Mouse (Mus musculus) stomach, embryonic 14.5 days (tissue): ENCODE results near the gene Cog4. TPM values are rescaled to one million over a fixed set of nuclear protein-coding genes. Genes with fewer than 3 reads are reported as not detected.
A peak's percentile ranks its signal among the peaks of the same experiment; 100 is the strongest.
"Not testable (repeated sequence)": the region's sequence is repeated elsewhere in the genome, so short reads cannot be mapped to it uniquely, and the experiment has no call there.

Experiments
- ATAC-seq: fragments of 200-750 bp; cut with Nextera tagmentation; 2 replicates; pipeline ENCODE4 v1.8.0; 2017; ENCODE audit warnings: low read depth, moderate TSS enrichment; ENCODE audit not compliant: insufficient number of reproducible peaks, insufficient read depth, low FRiP score
- H3K27ac ChIP-seq: fragments of 300-500 bp; sonication (generic); 2 replicates; pipeline ENCODE4 v1.5.1; 2014; ENCODE audit warnings: mild to moderate bottlenecking, low read length, moderate library complexity, mixed read lengths
- H3K27me3 ChIP-seq: fragments of 300-500 bp; sonication (generic); 2 replicates; pipeline ENCODE4 v1.6.1; 2014; ENCODE audit warnings: low read length, control low read depth, mixed read lengths; ENCODE audit not compliant: control insufficient read depth, insufficient read depth
- H3K36me3 ChIP-seq: fragments of 300-500 bp; sonication (generic); 2 replicates; pipeline ENCODE4 v1.6.1; 2014; ENCODE audit warnings: mild to moderate bottlenecking, control low read depth, low read length, moderate library complexity, mixed read lengths; ENCODE audit not compliant: control insufficient read depth, insufficient read depth
- H3K4me1 ChIP-seq: fragments of 300-500 bp; sonication (generic); 2 replicates; pipeline ENCODE4 v1.6.1; 2014; ENCODE audit warnings: low read length, control low read depth, mixed read lengths; ENCODE audit not compliant: control insufficient read depth, insufficient read depth
- H3K4me2 ChIP-seq: fragments of 300-500 bp; sonication (generic); replicated peaks from 2 replicates; pipeline ENCODE4 v1.6.1; 2014; ENCODE audit warnings: low read depth, low read length, control low read depth
- H3K4me3 ChIP-seq: fragments of 300-500 bp; sonication (generic); 2 replicates; pipeline ENCODE4 v1.5.1; 2014; ENCODE audit warnings: low read depth, low read length, control low read depth
- H3K9ac ChIP-seq: fragments of 300-500 bp; sonication (generic); replicated peaks from 2 replicates; pipeline ENCODE4 v1.6.1; 2014; ENCODE audit warnings: low read depth, mild to moderate bottlenecking, control low read depth, low read length, moderate library complexity, mixed read lengths
- H3K9me3 ChIP-seq: fragments of 300-500 bp; sonication (generic); 2 replicates; pipeline ENCODE4 v1.6.1; 2016; ENCODE audit warnings: low read depth, low read length, control low read depth; ENCODE audit not compliant: control insufficient read depth
- WGBS: fragments of 180-500 bp; shearing (Covaris S2); extraction: QIAGEN DNeasy Blood & Tissue Kit; methylation state at CpG from one replicate; pipeline ENCODE4 v1.1.7; 2014; 5-methylcytosine and 5-hydroxymethylcytosine counted together
- polyA plus RNA-seq: library from polyadenylated mRNA; unstranded; fragments of >200 nt; fragmentation: Nextera tagmentation; extraction: Ambion mirVana; gene quantifications from 2 replicates; pipeline ENCODE4 v1.2.1, GENCODE M21; 2014

Cog4 gene
- polyA plus RNA-seq, 1 experiment from 2014 or later: 61.5 TPM

- Histone ChIP-seq H3K27ac (no peak overlapping the region), H3K9ac (no peak overlapping the region), H3K36me3 (peaks cover 6% of the 10 kb centered on the region; the same call in 1 of the 2 replicates), H3K4me2 (0 out of 2 replicates have a peak overlapping the region, but pooled peaks have one; percentile 57), H3K4me1 (peaks cover 3% of the 10 kb centered on the region; the same call in 1 of the 2 replicates), H3K27me3 (no peaks in the 10 kb centered on the region), H3K4me3 (no peak overlapping the region), H3K9me3 (no peaks in the 10 kb centered on the region)
- WGBS: 61% methylated on average over 3 of the region's 3 CpGs
- ATAC-seq: no peak
Observed at GRCm38 (mm10) chr8:110901056-110901455, 54.7 kb downstream of the Cog4 start.

DNA sequence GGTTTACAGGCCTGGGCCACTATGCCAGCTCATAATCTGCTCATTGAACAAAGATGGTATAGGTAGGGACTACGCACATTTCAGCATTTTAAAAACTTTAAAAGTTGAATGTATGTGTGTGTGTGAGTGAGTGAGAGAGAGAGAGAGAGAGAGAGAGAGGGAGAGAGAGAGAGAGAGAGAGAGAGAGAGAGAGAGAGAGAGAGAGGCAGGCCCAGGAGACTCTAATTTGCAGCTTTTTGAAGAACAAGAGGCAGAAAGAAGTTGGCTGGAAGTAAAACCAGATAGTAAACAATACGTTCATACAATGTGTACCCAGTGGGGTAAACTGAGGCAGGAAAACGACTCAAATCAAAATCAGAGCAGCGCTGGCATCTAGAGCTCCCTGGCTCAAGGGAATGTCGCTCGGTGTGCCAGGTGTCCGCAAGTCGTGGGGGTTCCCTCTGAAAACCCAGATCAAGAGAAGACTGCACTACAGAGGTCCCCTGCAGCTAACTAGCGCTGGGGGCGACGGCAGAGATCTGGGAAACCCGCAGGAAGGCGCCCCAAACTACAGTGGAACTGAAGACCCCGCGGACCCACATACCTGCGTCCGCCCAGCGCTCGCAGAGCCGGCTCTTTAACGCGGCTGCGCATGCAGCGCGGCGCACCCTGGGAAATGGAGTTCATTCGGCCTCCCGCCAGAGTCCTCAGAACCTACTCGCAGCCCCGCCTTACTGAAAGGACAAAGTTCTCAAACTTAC is 55.6 kb downstream of the Cog4 start, which contains the start of gene Fuk:
Gene Fuk, minus strand, starts transcription at position 650 of the 740 bp plus-strand sequence.
- no peaks in the 10 kb centered on the region for H3K9me3 ChIP-seq
- 2% methylated on average over 30 of the region's 30 CpGs for WGBS
- no peaks in the 10 kb centered on the region for H3K27me3 ChIP-seq
- H3K4me2 ChIP-seq: peak within 1 kb of the TSS; percentile 57
- peak; percentile 93 for ATAC-seq
- H3K4me1 ChIP-seq: peaks cover 3% of the 10 kb centered on the region; the same call in 1 of the 2 replicates
- H3K9ac ChIP-seq: peak within 1 kb of the TSS; percentile 50
- H3K27ac ChIP-seq: no peak within 1 kb of the TSS
- peak within 1 kb of the TSS; percentile 67 for H3K4me3 ChIP-seq
- peaks cover 6% of the 10 kb centered on the region; the same call in 1 of the 2 replicates for H3K36me3 ChIP-seq

GRCm38 (mm10) chr8:110902579-110902965 is 56.2 kb downstream of the Cog4 start:
- H3K4me1 ChIP-seq: peaks cover 3% of the 10 kb centered on the region; the same call in 1 of the 2 replicates
- no peak overlapping the region; the same call in 1 of the 2 replicates for H3K9ac ChIP-seq
- no peaks in the 10 kb centered on the region for H3K27me3 ChIP-seq
- H3K27ac ChIP-seq: no peak overlapping the region
- H3K4me2 ChIP-seq: peak overlapping the region; percentile 57
- WGBS: 65% methylated on average over 2 of the region's 2 CpGs
- peak; percentile 10; the same call in 1 of the 2 replicates for ATAC-seq
- H3K9me3 ChIP-seq: no peaks in the 10 kb centered on the region
- H3K4me3 ChIP-seq: peak overlapping the region; percentile 67
- peaks cover 6% of the 10 kb centered on the region; the same call in 1 of the 2 replicates for H3K36me3 ChIP-seq

DNA sequence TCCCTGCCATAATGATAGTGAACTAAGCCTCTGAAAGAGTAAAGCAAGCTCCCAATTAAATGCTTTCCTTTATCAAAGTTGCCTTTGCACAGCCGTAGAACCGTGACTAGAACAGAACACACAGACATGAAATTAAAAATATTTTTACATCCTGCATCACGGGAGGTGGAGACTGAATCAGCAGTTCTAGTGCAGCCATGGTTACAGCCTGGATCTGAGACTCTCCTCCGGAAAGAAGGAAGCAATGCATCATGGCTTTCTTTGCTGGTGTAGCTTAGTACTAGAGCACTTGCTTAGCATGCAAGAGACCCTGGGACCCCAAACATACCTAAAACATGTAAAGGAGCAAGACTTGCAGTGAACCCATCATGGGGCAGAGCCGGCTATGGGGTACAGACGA is 59.0 kb downstream of the Cog4 start:
- Histone ChIP-seq H3K9ac (no peak overlapping the region), H3K27ac (no peak overlapping the region), H3K4me1 (peaks cover 3% of the 10 kb centered on the region; the same call in 1 of the 2 replicates), H3K4me3 (no peak overlapping the region), H3K36me3 (no peaks in the 10 kb centered on the region), H3K4me2 (no peak overlapping the region), H3K27me3 (no peaks in the 10 kb centered on the region), H3K9me3 (no peaks in the 10 kb centered on the region)
- 89% methylated on average over 6 of the region's 6 CpGs for WGBS
- no peak for ATAC-seq

GRCm38 (mm10) chr8:110906682-110907081 is 60.3 kb downstream of the Cog4 start:
- 90% methylated on average over 1 of the region's 1 CpGs for WGBS
- Histone ChIP-seq H3K36me3 (no peaks in the 10 kb centered on the region), H3K4me1 (no peaks in the 10 kb centered on the region)

DNA sequence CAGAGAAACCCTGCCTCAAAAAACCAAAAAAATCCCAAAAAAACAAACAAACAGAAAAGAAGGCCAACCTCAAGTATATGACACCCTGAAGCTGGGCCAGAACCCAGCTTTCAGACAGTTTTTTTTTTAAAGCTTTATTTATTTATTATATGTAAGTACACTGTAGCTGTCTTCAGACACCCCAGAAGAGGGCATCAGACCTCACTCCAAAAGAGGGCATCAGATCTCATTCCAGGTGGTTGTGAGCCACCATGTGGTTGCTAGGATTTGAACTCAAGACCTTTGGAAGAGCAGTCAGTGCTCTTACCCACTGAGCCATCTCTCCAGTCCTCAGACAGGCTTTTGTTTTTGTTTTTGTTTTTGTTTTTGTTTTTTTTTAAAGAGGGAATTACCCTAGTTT is 63.5 kb downstream of the Cog4 start:
- H3K27ac ChIP-seq, H3K9me3 ChIP-seq, H3K4me2 ChIP-seq, ATAC-seq, H3K4me3 ChIP-seq, H3K27me3 ChIP-seq, H3K4me1 ChIP-seq, H3K9ac ChIP-seq, H3K36me3 ChIP-seq: not testable (repeated sequence)

More at GRCm38 (mm10) chr8:110906682-110907081, 60.3 kb downstream of the Cog4 start:
- no peak overlapping the region for H3K4me2 ChIP-seq
- H3K9ac ChIP-seq: no peak overlapping the region
- no peak overlapping the region for H3K4me3 ChIP-seq
- H3K9me3 ChIP-seq: no peaks in the 10 kb centered on the region
- ATAC-seq: no peak
- H3K27me3 ChIP-seq: no peaks in the 10 kb centered on the region
- no peak overlapping the region for H3K27ac ChIP-seq

DNA sequence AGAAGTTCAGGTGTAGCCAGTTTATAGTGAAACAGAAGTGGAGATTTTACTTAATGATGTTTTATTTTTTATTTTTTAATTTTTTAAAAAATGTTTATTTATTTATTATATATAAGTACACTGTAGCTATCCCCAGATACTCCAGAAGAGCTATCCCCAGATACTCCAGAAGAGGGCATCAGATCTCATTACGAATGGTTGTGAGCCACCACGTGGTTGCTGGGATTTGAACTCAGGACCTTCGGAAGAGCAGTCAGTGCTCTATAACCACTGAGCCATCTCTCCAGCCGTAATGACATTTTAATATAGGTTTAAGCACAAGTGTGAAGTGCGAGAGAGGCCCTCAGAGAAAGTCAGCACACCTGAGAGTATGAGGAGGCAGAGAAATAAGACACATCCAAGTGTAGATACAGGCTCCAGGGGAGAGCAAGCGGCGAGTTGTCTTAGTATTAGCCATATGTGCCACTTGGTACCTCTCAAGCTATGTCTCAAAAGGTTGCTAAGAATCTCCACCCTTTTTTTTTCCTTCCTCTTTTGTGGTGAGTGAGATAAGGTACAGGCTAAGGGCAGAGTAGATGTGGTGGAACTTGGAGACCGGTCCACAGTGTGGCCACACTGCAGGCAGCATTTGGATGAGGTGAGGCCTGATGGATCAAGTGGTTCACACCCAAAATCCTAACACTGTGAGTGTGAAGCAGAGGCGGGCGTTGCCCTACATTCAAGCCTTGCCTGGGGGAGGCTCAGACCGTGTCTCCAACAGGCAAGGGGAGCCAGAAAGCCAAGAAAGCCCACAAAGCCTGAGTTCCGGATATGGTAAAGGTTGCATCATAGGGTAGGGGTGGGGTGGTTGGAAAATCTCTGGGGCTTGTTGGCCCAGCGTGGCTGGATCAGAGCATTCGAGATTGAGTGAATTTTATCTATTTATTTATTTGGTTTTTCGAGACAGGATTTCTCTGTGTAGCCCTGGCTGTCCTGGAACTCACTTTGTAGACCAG is 65.5 kb downstream of the Cog4 start:
- Histone ChIP-seq H3K36me3 (no peaks in the 10 kb centered on the region), H3K9me3 (no peaks in the 10 kb centered on the region), H3K4me3 (no peak overlapping the region), H3K27ac (no peak overlapping the region), H3K27me3 (no peaks in the 10 kb centered on the region), H3K4me2 (no peak overlapping the region), H3K4me1 (no peaks in the 10 kb centered on the region), H3K9ac (no peak overlapping the region)
- 82% methylated on average over 15 of the region's 15 CpGs for WGBS
- no peak for ATAC-seq

DNA sequence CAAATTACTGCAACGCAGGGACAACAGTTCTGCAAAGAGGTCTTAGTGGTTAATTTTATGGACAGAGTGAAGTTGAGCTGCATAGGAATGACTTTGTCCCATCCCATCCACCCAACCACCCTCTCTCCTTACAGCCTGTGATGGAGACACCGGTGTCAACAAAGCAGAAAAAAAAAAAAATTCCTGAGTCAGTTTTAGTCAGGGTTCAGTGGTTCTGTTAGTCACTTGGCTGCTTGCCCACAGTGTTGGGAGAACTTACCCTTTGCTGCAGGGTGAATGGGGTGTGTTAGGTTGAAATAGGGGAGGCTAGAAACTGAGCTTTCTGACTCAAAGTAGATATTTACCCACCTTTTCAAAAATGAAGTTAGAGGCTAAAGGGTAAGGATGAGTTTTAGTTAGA is 71.0 kb downstream of the Cog4 start:
- H3K9me3 ChIP-seq: no peaks in the 10 kb centered on the region
- H3K27ac ChIP-seq: no peak overlapping the region
- WGBS: 61% methylated on average over 2 of the region's 2 CpGs

More for the DNA sequence above, 71.0 kb downstream of the Cog4 start:
- H3K4me3 ChIP-seq: no peak overlapping the region
- ATAC-seq: no peak
- no peak overlapping the region for H3K4me2 ChIP-seq
- H3K9ac ChIP-seq: no peak overlapping the region
- H3K27me3 ChIP-seq: no peaks in the 10 kb centered on the region
- no peaks in the 10 kb centered on the region for H3K36me3 ChIP-seq
- peaks cover 3% of the 10 kb centered on the region; the same call in 1 of the 2 replicates for H3K4me1 ChIP-seq
